Mouse (Mus musculus) heart, embryonic 15.5 days (tissue): ENCODE data around the gene Smc3. TPM values are rescaled to one million over a fixed set of nuclear protein-coding genes. Genes with fewer than 3 reads are reported as not detected.
A peak's percentile ranks its signal among the peaks of the same experiment; 100 is the strongest.

Experiments
- ATAC-seq: fragments of 200-750 bp; cut with Nextera tagmentation; replicated peaks from 2 replicates; pipeline ENCODE4 v1.8.0; 2017; ENCODE audit warnings: low read depth, moderate TSS enrichment; ENCODE audit not compliant: insufficient number of reproducible peaks, insufficient read depth, low FRiP score
- H3K27ac ChIP-seq: fragments of 300-500 bp; sonication (generic); 2 replicates; pipeline ENCODE4 v1.5.1; 2015; ENCODE audit warnings: mild to moderate bottlenecking, inconsistent platforms
- H3K27me3 ChIP-seq: fragments of 300-500 bp; sonication (generic); 2 replicates; pipeline ENCODE4 v1.6.1; 2015; ENCODE audit warnings: inconsistent platforms
- H3K36me3 ChIP-seq: fragments of 300-500 bp; sonication (generic); 2 replicates; pipeline ENCODE4 v1.6.1; 2015; ENCODE audit warnings: mild to moderate bottlenecking, inconsistent platforms
- H3K4me1 ChIP-seq: fragments of 300-500 bp; sonication (generic); replicated peaks from 2 replicates; pipeline ENCODE4 v1.6.1; 2015; ENCODE audit warnings: inconsistent platforms
- H3K4me2 ChIP-seq: fragments of 300-500 bp; sonication (generic); 2 replicates; pipeline ENCODE4 v1.6.1; 2015; ENCODE audit warnings: inconsistent platforms, mild to moderate bottlenecking, moderate library complexity
- H3K4me3 ChIP-seq: fragments of 300-500 bp; sonication (generic); 2 replicates; pipeline ENCODE4 v1.5.1; 2015; ENCODE audit warnings: mild to moderate bottlenecking, inconsistent platforms
- H3K9ac ChIP-seq: fragments of 300-500 bp; sonication (generic); 2 replicates; pipeline ENCODE4 v1.6.1; 2015; ENCODE audit warnings: mild to moderate bottlenecking, inconsistent platforms
- H3K9me3 ChIP-seq: fragments of 300-500 bp; sonication (generic); replicated peaks from 2 replicates; pipeline ENCODE4 v1.6.1; 2016; ENCODE audit warnings: inconsistent platforms
- WGBS: fragments of 180-500 bp; shearing (Covaris S2); methylation state at CpG from one replicate; pipeline ENCODE4 v1.1.7; 2015; ENCODE audit warnings: mixed read lengths; 5-methylcytosine and 5-hydroxymethylcytosine counted together
- polyA plus RNA-seq: library from polyadenylated mRNA; unstranded; fragments of >200 nt; fragmentation: Nextera tagmentation; extraction: Ambion mirVana; gene quantifications from 2 replicates; pipeline ENCODE4 v1.2.1, GENCODE M21; 2015

Smc3 gene
- polyA plus RNA-seq, 1 experiment from 2014 or later: 37.9 TPM

- Histone ChIP-seq H3K36me3 (no peaks in the 10 kb centered on the region), H3K9me3 (no peaks in the 10 kb centered on the region), H3K9ac (peak within 1 kb of the TSS; percentile 84), H3K4me1 (peaks cover 19% of the 10 kb centered on the region), H3K27me3 (peaks cover 11% of the 10 kb centered on the region; the same call in 1 of the 2 replicates), H3K4me2 (peak within 1 kb of the TSS; percentile 94), H3K27ac (peak within 1 kb of the TSS; percentile 97), H3K4me3 (peak within 1 kb of the TSS; percentile 76)
- under 1% methylated on average over 80 of the region's 82 CpGs for WGBS
- ATAC-seq: peak; percentile 93
Measured at GRCm38 (mm10) chr19:53676718-53677634, 76.8 kb downstream of the Smc3 start, which contains the start of gene Rbm20. Gene Rbm20 (plus strand): TSS chr19:53677306.

- H3K9ac ChIP-seq: peak overlapping the region; percentile 64
- 59% methylated on average over 9 of the region's 9 CpGs for whole genome bisulfite sequencing
- peak overlapping the region; percentile 45 for H3K4me3 ChIP-seq
- H3K4me1 ChIP-seq: peaks cover 28% of the 10 kb centered on the region
- ATAC-seq: no peak
- no peaks in the 10 kb centered on the region for H3K9me3 ChIP-seq
- H3K27ac ChIP-seq: peak overlapping the region; percentile 72
- H3K27me3 ChIP-seq: 0 out of 2 replicates have a peak, but pooled peaks cover 7% of the 10 kb centered on the region
- peak overlapping the region; percentile 94 for H3K4me2 ChIP-seq
- no peaks in the 10 kb centered on the region for H3K36me3 ChIP-seq
Measured at GRCm38 (mm10) chr19:53679194-53679593, 79.0 kb downstream of the Smc3 start.

GRCm38 (mm10) chr19:53679981-53680380 lies 79.8 kb downstream of the Smc3 start:
- Histone ChIP-seq H3K36me3 (no peaks in the 10 kb centered on the region), H3K27me3 (0 out of 2 replicates have a peak, but pooled peaks cover 7% of the 10 kb centered on the region), H3K4me2 (peak overlapping the region; percentile 94), H3K9me3 (no peaks in the 10 kb centered on the region), H3K9ac (peak overlapping the region; percentile 64), H3K27ac (peak overlapping the region; percentile 72; the same call in 1 of the 2 replicates), H3K4me3 (peak overlapping the region; percentile 45), H3K4me1 (peaks cover 27% of the 10 kb centered on the region)
- ATAC-seq: no peak
- 39% methylated on average over 7 of the region's 7 CpGs for WGBS

GRCm38 (mm10) chr19:53682427-53682826 lies 82.2 kb downstream of the Smc3 start:
- Histone ChIP-seq H3K9ac (0 out of 2 replicates have a peak overlapping the region, but pooled peaks have one; percentile 14), H3K4me3 (peak overlapping the region; percentile 23; the same call in 1 of the 2 replicates), H3K9me3 (no peaks in the 10 kb centered on the region), H3K4me2 (peak overlapping the region; percentile 57), H3K4me1 (peaks cover 29% of the 10 kb centered on the region), H3K27me3 (0 out of 2 replicates have a peak, but pooled peaks cover under 1% of the 10 kb centered on the region), H3K27ac (peak overlapping the region; percentile 65), H3K36me3 (no peaks in the 10 kb centered on the region)
- ATAC-seq: no peak
- 22% methylated on average over 8 of the region's 8 CpGs for WGBS

GRCm38 (mm10) chr19:53687592-53687991 lies 87.4 kb downstream of the Smc3 start:
- H3K27me3 ChIP-seq: no peaks in the 10 kb centered on the region
- peak overlapping the region; percentile 66 for H3K27ac ChIP-seq
- H3K4me1 ChIP-seq: peaks cover 25% of the 10 kb centered on the region
- H3K4me2 ChIP-seq: no peak overlapping the region
- ATAC-seq: peak; percentile 68; the same call in 1 of the 2 replicates
- H3K36me3 ChIP-seq: no peaks in the 10 kb centered on the region
- H3K9ac ChIP-seq: no peak overlapping the region
- H3K4me3 ChIP-seq: no peak overlapping the region
- H3K9me3 ChIP-seq: no peaks in the 10 kb centered on the region
- WGBS: 50% methylated on average over 5 of the region's 5 CpGs

GRCm38 (mm10) chr19:53690816-53691215 lies 90.6 kb downstream of the Smc3 start:
- 74% methylated on average over 10 of the region's 10 CpGs for WGBS
- no peak overlapping the region for H3K27ac ChIP-seq
- no peak overlapping the region for H3K9ac ChIP-seq
- H3K9me3 ChIP-seq: no peaks in the 10 kb centered on the region
- H3K4me3 ChIP-seq: no peak overlapping the region
- no peaks in the 10 kb centered on the region for H3K27me3 ChIP-seq
- H3K36me3 ChIP-seq: no peaks in the 10 kb centered on the region
- H3K4me1 ChIP-seq: peaks cover 20% of the 10 kb centered on the region
- no peak for ATAC-seq
- no peak overlapping the region for H3K4me2 ChIP-seq

- H3K27me3 ChIP-seq: no peaks in the 10 kb centered on the region
- H3K9ac ChIP-seq: no peak overlapping the region
- H3K4me2 ChIP-seq: no peak overlapping the region
- peak overlapping the region; percentile 20; the same call in 1 of the 2 replicates for H3K27ac ChIP-seq
- H3K4me3 ChIP-seq: no peak overlapping the region
- WGBS: 12% methylated on average over 1 of the region's 1 CpGs
- no peak for ATAC-seq
- H3K9me3 ChIP-seq: no peaks in the 10 kb centered on the region
- no peaks in the 10 kb centered on the region for H3K36me3 ChIP-seq
- peaks cover 35% of the 10 kb centered on the region for H3K4me1 ChIP-seq
Measured at GRCm38 (mm10) chr19:53694020-53694419, 93.8 kb downstream of the Smc3 start.

Other genes with a start within 250 kb of the Smc3 start
- gene Gm10197, start 228.6 kb upstream of the Smc3 start, polyA plus RNA-seq: 2.5 TPM in 1 of 2 replicates, not detected in the other
- 25.7 and 28.8 TPM in 2 replicates for gene Smndc1, start 209.8 kb upstream of the Smc3 start, polyA plus RNA-seq
- gene Dusp5, start 71.3 kb upstream of the Smc3 start, polyA plus RNA-seq: 7.4 and 10.4 TPM in 2 replicates
- gene Nutf2-ps1, start 11.3 kb upstream of the Smc3 start, polyA plus RNA-seq: 258 and 274 TPM in 2 replicates
- gene Rbm20, start 76.9 kb downstream of the Smc3 start, polyA plus RNA-seq: 39.9 and 44.4 TPM in 2 replicates